Mouse (Mus musculus) frontal cortex, postnatal 36 days (tissue): Measurements from ENCODE around the gene Scube3.

ENCODE experiments used
- DNase-seq, 2 experiments: peaks; one replicate each; pipeline ENCODE4 v3.0.0; 2022; ENCODE audit warnings: low spot score in 2 of 2

Gene Scube3

GRCm38 (mm10) chr17:28176775-28177539, 35.0 kb downstream of the Scube3 start, which contains the start of gene Zfp523:
Gene Zfp523, plus strand, starts transcription at chr17:28177129.
- DNase-seq, result peak; percentile 90

DNA sequence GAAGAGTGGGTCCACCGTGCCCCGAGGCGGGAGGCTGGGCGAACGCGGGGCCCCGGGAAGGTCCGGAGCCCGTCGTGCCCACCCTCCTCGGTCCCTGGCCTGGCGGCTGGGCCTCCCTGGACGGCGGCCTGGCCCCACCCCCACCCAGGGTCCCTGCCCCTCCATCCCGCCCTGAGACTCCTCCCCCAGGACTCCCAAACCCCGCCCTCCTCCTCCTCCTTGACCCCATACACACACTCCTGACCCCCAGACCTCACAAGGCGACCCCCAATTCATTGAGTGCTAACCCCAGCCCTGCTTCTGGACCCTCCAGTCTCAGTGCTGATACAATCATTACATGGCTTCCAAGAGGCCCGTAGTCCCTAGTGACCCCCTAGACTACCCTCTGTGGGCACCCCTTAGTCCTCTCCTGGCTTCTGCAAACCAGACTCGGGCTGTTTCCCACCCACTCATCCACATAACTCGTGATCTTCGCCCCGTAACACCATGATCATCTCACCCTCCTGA, 35.7 kb downstream of the Scube3 start:
- DNase-seq, result no peak

DNA sequence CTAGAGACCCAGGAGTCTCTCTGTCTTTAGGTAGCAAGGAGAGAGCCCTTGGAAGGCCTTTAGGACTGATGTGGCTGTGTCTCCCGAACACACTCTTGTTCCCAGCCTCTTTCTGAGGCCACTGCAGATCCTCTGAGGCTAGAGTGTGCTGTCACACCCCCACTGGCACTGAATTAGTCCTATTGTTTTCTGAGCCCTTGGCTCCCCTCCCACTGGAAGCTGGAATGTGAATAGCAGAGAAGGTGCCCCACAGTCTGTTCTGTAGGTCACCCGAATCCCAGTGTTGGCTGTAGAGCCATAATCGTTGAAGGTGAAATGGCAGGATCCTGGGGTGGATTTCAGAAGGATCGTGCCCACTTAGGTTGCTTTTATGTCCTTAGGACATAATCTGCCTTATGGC, 38.4 kb downstream of the Scube3 start:
- DNase-seq, result no peak

DNA sequence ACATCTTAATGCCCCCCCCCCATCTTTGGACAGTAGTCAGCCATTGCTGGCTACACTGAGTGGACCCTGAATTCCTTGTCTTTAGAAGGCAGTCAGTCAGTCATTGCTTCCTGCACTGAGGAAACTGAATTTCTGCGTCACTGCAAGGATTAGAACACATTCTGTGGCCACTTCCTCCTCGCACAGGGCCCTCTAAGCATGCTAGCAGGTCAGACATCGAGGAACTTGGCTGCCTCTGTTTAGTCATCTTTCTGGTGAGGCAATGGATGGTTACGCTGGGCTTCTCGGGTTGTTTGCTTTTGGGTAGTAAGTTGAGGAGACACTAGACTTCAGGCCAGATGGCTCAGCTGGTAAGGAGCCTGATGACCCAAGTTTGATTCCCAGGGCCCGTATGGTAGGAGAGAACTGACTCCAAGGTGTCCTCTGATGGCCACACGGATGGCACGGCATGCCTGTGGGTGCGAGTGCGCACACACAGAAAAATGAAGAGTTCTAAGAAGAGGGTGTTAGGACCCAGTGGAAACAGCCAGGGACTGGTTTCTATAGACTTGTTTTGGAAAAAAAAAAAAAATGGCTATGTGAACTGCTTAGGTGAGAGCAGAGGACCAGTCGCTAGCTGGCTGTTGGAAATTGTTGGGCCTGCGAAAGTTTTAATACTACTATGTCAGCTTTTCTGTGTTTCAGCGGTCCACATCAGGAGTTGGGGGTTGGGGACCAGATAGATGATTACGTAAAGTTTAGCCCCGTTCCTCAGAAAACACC, 39.0 kb downstream of the Scube3 start:
- no peak for DNase-seq

DNA sequence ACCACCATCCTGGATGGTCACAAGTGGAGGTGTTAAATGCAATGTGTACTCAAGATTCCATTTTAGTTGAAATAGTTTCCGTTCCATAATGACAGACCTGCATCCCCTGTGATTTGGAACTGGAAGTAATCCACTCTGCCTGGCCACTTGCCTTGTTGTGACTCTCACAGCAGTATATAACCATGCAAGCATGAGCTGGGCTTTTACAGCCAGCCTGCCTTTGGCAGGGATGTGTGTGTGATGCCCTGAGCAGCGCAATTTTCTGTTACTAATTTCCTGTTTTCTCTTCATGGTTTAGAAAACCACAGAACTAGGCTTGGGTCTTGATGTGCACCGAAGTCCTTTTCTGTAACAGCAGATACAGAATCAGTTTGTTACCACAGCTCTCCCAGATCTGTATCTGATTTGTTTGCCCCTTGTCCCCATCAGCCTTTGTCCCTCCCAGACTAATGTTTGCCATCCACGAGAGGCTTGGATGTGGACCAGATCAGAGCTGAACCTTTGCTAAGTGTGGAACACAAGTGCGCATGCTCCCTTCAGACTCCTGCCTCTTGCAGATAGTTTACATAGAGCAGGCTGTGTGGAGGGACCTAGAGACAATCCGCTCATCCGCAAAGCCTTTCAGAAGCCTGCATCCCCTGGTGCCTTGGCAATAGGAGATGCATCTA, 43.2 kb downstream of the Scube3 start:
- DNase-seq, result no peak

DNA sequence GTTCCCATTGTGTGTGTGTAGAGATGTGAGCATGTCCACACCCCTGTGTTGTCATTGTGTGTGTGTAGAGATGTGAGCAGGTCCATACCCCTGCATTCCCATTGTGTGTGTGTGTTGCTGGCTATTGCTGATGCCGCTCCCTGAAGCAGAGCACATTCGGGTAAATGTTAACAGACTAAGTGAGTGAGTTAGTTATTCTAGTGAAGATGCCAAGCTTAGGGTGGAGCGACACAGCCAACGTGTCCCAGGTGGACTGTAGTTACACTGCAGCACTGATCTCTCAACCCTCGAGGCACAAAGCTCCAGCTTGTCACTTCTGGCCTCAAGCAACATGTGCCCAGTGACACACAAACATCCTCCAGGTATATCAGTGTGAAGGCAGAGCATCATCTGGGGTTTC, 46.4 kb downstream of the Scube3 start:
- DNase-seq, result no peak

GRCm38 (mm10) chr17:28192754-28193153, 50.8 kb downstream of the Scube3 start:
- no peak for DNase-seq

DNA sequence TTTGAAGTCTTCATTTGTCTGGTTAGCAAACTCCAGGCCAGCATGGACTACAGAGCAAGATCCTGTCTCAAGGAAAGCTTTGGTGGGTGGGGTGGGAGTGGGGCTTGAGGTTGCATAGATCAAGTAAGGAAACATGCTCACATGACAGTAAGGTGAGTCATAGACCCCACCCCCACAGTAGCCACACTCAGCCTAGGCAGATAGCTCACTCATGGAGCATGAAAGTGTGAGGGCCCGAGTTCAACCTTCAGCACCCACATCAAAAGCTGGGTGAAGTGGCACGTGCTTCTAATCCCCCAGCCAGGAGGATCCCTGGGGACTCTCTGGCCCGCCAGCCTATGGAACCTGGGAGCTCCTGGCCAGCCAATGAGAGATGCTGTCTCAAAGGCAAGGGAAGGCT, 51.6 kb downstream of the Scube3 start:
- DNase-seq, result no peak

- DNase-seq, result no peak
Measured at GRCm38 (mm10) chr17:28195033-28195432, 53.1 kb downstream of the Scube3 start.

DNA sequence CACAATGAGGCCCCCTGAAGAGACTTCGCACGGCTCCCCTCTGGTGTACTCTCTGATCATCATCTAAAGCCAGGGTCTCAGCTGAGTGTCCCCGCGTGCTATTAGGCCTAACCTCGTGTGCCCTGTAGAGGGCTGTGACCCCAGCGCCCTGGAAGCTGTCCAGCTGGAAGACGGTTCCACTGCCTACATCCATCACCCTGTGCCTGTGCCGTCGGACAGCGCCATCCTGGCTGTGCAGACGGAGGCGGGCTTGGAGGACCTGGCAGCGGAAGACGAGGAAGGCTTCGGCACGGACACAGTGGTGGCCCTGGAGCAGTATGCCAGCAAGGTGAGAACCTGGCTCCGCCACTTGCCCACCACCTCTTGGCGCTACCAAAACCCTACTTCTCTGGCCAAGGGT, 55.7 kb downstream of the Scube3 start:
- DNase-seq, result no peak

GRCm38 (mm10) chr17:28201982-28202381, 60.0 kb downstream of the Scube3 start:
- DNase-seq, result no peak

DNA sequence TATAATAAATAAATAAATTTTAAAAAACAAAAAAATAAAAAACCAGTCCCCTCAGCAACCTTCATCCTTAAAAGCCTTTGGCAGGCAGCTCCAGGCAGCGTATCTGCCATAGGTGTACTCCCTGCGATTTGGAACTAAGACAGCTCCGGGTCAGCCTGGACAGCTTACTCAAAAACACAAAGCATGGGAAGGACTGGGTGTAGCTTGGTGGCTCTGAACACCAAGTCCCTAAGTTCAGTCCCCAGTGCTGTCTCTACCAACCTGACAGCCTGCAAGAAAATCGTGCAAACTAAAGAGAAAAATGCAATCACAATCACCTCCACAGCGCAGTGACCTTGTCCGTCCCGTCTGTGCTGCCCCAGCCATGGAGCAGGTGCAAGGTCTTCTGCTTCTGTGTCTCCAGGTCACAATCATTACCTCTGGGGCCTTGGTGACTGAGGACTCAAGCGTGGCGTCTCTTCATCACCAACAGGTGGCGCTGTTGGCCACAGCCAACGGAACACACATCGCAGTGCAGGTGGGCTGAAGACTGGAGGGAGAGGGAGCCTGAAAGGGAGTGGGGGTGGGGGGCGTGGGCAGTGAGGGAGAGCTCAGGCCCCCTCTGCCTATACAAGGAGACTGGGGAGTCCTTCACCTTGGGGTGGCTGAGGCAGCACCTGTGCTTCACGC, 62.2 kb downstream of the Scube3 start:
- peak; percentile 26 to 45 for DNase-seq

DNA sequence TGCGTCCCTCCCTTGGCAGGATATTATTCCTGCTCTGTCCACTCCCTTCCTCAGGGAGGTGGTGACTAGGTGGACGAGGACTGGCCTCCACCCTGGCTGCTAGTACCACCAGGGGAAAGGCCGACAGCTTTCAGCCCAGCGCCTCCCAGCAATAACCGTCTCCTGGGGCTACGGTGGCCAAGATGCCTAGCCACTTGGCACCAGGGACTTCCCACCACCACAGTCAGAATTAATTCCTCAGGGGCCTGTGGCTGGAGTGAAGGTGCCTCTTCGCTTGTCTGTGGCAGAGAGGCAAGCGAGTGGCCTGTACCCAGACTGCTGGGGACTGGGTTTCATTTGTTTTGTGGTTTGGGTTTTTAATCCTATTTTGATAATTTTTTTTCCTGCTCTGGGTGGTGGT, 63.5 kb downstream of the Scube3 start:
- DNase-seq, result no peak

DNA sequence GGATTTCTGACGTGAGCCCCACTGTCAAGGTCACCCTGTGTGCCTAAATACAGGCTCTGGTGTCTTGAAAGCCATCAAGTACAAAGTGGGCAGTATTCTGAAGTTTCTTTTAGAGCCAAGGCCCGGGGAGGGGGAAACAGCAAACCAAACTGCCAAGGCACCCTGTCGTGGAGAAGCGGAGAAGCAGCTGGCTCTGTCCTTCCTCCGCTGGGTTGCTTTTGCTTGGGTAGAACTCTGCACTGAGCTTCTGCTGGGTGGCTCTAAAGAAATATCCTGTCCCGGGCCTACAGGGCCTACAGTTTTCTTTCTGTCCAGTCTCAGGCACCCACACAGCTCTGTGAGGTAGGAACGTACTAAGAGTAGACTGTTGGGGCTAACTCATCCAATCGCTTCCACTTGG, 65.2 kb downstream of the Scube3 start:
- no peak for DNase-seq

- peak in 1 of 2 experiments; percentile 24 for DNase-seq
Measured at GRCm38 (mm10) chr17:28207591-28208313, 65.8 kb downstream of the Scube3 start, which contains the start of gene Def6. Gene Def6, plus strand, starts transcription at chr17:28207778.

- no peak for DNase-seq
Measured at GRCm38 (mm10) chr17:28208314-28208612, 66.3 kb downstream of the Scube3 start.

DNA sequence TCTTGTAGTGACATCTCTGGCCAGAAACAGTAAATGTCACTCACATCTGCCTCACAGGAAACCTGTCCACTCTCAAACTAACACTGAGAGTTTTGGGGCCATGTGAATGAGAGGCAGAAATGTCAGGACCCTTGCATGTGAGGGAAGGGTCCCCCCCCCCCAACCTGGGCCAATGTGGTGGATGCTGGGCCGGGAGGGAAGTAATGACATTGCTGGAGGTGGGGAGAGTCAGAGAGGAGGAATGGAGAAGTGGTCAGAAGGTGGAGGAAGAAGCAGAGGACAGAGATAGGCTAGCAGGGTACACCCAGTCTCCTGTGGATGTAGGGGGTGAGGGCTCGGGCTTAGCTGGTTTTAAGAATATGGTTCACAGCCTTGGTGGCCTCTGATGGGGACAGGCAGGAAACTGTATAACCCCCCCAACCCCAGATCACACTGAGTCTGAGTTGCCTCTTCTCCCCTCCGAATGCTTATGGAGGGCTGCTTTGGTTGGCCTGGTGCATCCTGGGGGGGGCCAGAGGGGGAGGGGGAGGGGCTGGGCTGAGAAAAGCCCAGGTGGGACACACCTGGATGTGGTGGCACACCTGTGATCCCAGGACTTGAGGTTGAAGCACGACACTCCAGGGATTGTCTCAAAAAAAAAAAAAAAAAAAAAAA, 67.6 kb downstream of the Scube3 start:
- no peak for DNase-seq

DNA sequence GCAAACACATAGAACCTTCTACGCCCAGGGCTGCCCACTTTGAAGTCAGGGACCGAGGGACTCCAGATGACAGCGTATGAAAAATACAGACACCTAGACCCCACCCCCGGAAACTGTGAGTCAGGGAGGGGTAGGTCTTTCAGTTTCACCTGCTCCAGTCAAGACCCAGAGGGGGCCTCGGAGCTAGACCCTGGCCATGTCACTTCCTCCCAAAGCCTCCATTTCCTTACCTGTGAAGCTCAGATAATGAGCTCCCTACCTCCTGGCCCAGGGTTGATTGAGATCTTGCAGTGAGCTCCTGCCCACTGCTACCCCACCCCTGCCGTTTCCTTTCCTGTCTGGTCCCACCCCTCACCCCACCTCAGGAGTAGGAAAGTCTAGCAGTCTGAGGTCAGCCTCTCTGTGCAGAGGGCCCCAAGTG, 70.0 kb downstream of the Scube3 start:
- DNase-seq, result no peak

DNA sequence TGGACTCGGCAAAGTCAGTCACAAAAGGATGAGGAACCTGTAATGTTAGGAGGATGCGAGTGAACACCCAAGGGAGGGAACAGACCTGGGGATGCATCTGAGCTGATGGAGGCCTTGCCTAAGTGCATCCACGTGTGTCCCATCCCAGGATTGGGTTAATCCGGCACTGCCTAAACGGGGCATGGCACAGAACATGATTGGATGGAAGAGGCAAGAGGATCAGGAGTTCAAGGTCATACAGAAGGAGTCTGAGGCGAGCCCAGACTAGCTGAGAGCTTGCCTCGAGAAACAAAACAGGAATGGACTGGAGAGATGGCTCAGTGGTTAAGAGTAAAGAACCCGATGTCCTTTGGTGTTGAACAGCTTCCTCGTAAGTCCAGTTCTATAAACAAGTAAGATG, 70.5 kb downstream of the Scube3 start:
- DNase-seq, result no peak

- no peak for DNase-seq
Measured at GRCm38 (mm10) chr17:28213236-28213635, 71.3 kb downstream of the Scube3 start.

GRCm38 (mm10) chr17:28216791-28217190, 74.8 kb downstream of the Scube3 start:
- no peak for DNase-seq
